Mouse (Mus musculus): Measurements from ENCODE around the gene Abcg2. TPM values are rescaled to one million over a fixed set of nuclear protein-coding genes. Genes with fewer than 3 reads are reported as not detected.

Gene Abcg2
- polyA plus RNA-seq (2017; shearing (Covaris generic)), result 35.7 TPM

DNA sequence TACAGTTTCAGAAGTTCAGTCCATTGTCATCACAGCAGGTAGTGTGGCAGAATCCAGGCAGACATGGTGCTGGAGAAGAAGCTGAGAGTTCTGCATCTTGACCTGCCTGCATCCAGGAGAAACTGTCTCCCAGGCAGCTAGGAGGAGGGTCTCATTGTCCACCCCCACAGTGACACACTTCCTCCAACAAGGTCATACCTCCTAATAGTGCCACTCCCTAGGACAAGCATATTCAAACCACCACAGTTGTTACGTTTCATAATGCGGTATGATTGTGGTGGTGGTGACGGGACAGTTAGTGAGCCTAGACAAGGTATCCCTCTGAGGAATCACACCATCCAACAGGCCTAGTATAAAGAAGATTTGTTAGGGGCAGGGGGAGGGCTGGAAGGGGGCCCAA is at the start of gene Abcg2:
Gene Abcg2 (plus strand): TSS at position 301 of the 400 bp plus-strand sequence.

Other genes starting within 250 kb of the Abcg2 start
- not detected for gene Vmn1r30, start 141.1 kb upstream of the Abcg2 start, polyA plus RNA-seq (2017; shearing (Covaris generic))
- gene Vmn1r31, start 109.2 kb upstream of the Abcg2 start, polyA plus RNA-seq (2017; shearing (Covaris generic)), result not detected
- gene Herc3, start 246.9 kb downstream of the Abcg2 start, polyA plus RNA-seq (2017; shearing (Covaris generic)), result 54.1 TPM

Data from inflammation-experienced regulatory T-cells, adult 16 weeks (primary cell).